In the genomic region with DNA sequence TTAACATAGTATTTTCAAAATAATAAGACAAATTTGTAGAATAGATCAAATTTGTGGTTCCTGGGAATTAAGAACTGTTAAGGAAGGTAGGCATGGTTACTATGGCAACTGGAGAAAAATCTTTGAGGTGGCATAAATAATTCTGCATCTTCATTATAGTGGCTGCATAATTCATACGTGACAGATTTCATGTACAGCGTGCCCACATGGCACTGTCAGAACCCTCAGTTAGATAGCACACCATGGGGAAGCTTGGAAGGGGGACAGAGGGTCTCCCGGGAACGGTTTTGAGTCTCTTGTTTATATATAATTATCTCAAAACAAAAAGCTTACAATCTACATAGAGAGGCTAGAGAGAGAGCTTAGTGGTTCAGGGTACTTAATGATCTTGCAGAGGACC, we compare ENCODE assay signal across 16 mouse cellular contexts.
"Had no signal": no experiment of that assay in that cellular context is flagged by ENCODE, and none has a peak within 500 bp of the region (broad histone marks: within the 10 kb centered on the region; RNA-seq: fewer than 3 reads in every experiment).

No protein-coding gene starts in this region.

- H3K36me3 ChIP-seq: limb, embryonic 10.5 days; limb, embryonic 13.5 days; liver, embryonic 12.5 days; liver, embryonic 15.5 days; lung, embryonic 15.5 days had no signal

- H3K9ac ChIP-seq: limb, embryonic 13.5 days; liver, embryonic 12.5 days; liver, embryonic 15.5 days; lung, embryonic 15.5 days had no signal

- H3K27me3 ChIP-seq: limb, embryonic 13.5 days; lung, embryonic 15.5 days had no signal

- H3K4me1 ChIP-seq: limb, embryonic 13.5 days; liver, embryonic 12.5 days; liver, embryonic 15.5 days; lung, embryonic 15.5 days had no signal

- H3K4me2 ChIP-seq: limb, embryonic 13.5 days; liver, embryonic 12.5 days; liver, embryonic 15.5 days; lung, embryonic 15.5 days; midbrain, embryonic 11.5 days had no signal

- H3K4me3 ChIP-seq: limb, embryonic 10.5 days; limb, embryonic 13.5 days; liver, embryonic 12.5 days; liver, embryonic 15.5 days; lung, embryonic 15.5 days; megakaryocyte, embryonic 14.5 days had no signal

- H3K27ac ChIP-seq: kidney, postnatal 0 days; limb, embryonic 10.5 days; limb, embryonic 13.5 days; liver, embryonic 12.5 days; liver, embryonic 15.5 days; lung, embryonic 15.5 days had no signal

- DNase-seq: kidney, postnatal 25 days; liver; lung, adult 18-20 months; lung, postnatal 10 days; lung, postnatal 36 days; thymus, adult 2 months; thymus, postnatal 14 days had no signal

- ATAC-seq: liver, embryonic 12.5 days; midbrain, embryonic 16.5 days had no signal

- H3K9me3 ChIP-seq: liver, embryonic 12.5 days; liver, embryonic 15.5 days; lung, embryonic 15.5 days had no signal
